Mouse (Mus musculus) C2C12 (cell line): Measurements from ENCODE around the gene Dedd2.

Experiments
- CEBPB ChIP-seq: IDR thresholded peaks from one replicate; pipeline ENCODE4 v1.6.1; 2011; ENCODE audit warnings: low read depth, mild to moderate bottlenecking, control low read depth, moderate library complexity
- CTCF ChIP-seq: IDR thresholded peaks from one replicate; pipeline ENCODE4 v1.5.1; 2011; ENCODE audit not compliant: control insufficient read depth, insufficient read depth, insufficient read length
- FOSL1 ChIP-seq: IDR thresholded peaks from one replicate; pipeline ENCODE4 v1.8.0; 2011; ENCODE audit warnings: mild to moderate bottlenecking, low read length; ENCODE audit not compliant: poor library complexity, insufficient read depth, severe bottlenecking
- MAX ChIP-seq: IDR thresholded peaks from one replicate; pipeline ENCODE4 v1.6.1; 2011; ENCODE audit warnings: mild to moderate bottlenecking, control low read depth
- MYOD1 ChIP-seq: IDR thresholded peaks from one replicate; pipeline ENCODE4 v1.6.1; 2011; ENCODE audit warnings: low read depth; ENCODE audit not compliant: control insufficient read depth, insufficient read length
- MYOG ChIP-seq: IDR thresholded peaks from one replicate; pipeline ENCODE4 v1.6.1; 2011; ENCODE audit not compliant: control insufficient read depth, insufficient read length; ENCODE audit errors: extremely low read depth
- USF1 ChIP-seq: IDR thresholded peaks from one replicate; pipeline ENCODE4 v1.6.1; 2011; ENCODE audit warnings: low read depth, mild to moderate bottlenecking, control low read depth, moderate library complexity

GRCm38 (mm10) chr7:25235526-25235925 is 15.1 kb upstream of the Dedd2 start:
- no peak for TF ChIP-seq CTCF
- no peak for TF ChIP-seq USF1
- TF ChIP-seq MAX: no peak
- no peak for TF ChIP-seq MYOD1
- TF ChIP-seq FOSL1: no peak
- no peak for TF ChIP-seq CEBPB
- TF ChIP-seq MYOG: no peak
